Mouse (Mus musculus) heart, adult 2 months (tissue): ENCODE results near the gene Gpr132. TPM values are rescaled to one million over a fixed set of nuclear protein-coding genes. Genes with fewer than 3 reads are reported as not detected.

Experiments used
- DNase-seq, 2 experiments: peaks; one replicate each; pipeline ENCODE4 v3.0.0; 2021
- H3K27ac ChIP-seq: fragments of 200-600 bp; 2 replicates; pipeline ENCODE4 v1.8.1; 2022
- H3K27me3 ChIP-seq: fragments of 200-500 bp; 2 replicates; pipeline ENCODE4 v1.6.1; 2012; ENCODE audit warnings: mild to moderate bottlenecking, low read length, inconsistent platforms, mixed read lengths; ENCODE audit not compliant: control insufficient read depth, insufficient read depth
- H3K36me3 ChIP-seq: fragments of 200-500 bp; 2 replicates; pipeline ENCODE4 v1.6.1; 2012; ENCODE audit warnings: low read length, inconsistent platforms; ENCODE audit not compliant: control insufficient read depth, insufficient read depth
- H3K4me1 ChIP-seq: fragments of 200-500 bp; 2 replicates; pipeline ENCODE4 v1.6.1; 2011; ENCODE audit warnings: low read length; ENCODE audit not compliant: control insufficient read depth, insufficient read depth
- H3K4me3 ChIP-seq: fragments of 200-600 bp; 2 replicates; pipeline ENCODE4 v1.8.1; 2022
- H3K79me2 ChIP-seq: fragments of 200-500 bp; replicated peaks from 2 replicates; pipeline ENCODE4 v1.6.1; 2012; ENCODE audit warnings: mild to moderate bottlenecking, inconsistent platforms, low read length, moderate library complexity, mixed read lengths; ENCODE audit not compliant: control insufficient read depth, insufficient read depth
- H3K9ac ChIP-seq: fragments of 200-500 bp; 2 replicates; pipeline ENCODE4 v1.6.1; 2012; ENCODE audit warnings: low read depth, mild to moderate bottlenecking, control low read depth, inconsistent platforms, low read length, mixed read lengths
- CTCF ChIP-seq: fragments of 200-600 bp; IDR thresholded peaks from 2 replicates; pipeline ENCODE4 v1.8.1; 2022; ENCODE audit warnings: antibody characterized with exemption, mild to moderate bottlenecking, moderate library complexity
- EP300 ChIP-seq: fragments of 200-500 bp; IDR thresholded peaks from 2 replicates; pipeline ENCODE4 v1.6.1; 2011; ENCODE audit warnings: low read depth, low read length, control low read depth; ENCODE audit not compliant: insufficient read depth
- POLR2A ChIP-seq: fragments of 200-500 bp; IDR thresholded peaks from 2 replicates; pipeline ENCODE4 v1.6.1; 2011; ENCODE audit warnings: mild to moderate bottlenecking, low read depth, low read length, control low read depth; ENCODE audit not compliant: insufficient read depth
- WGBS: fragments of 180-500 bp; shearing (Covaris S2); methylation state at CpG from one replicate; pipeline ENCODE4 v1.1.7; 2018; 5-methylcytosine and 5-hydroxymethylcytosine counted together
- intact Hi-C: fragments of 180-260 bp; cut with DNase I; formaldehyde crosslinking; loops from one replicate; pipeline ENCODE4 v1.15.1; 2025
- polyA plus RNA-seq: library from polyadenylated mRNA; depleted of rRNA; stranded (reverse); fragments of >200 nt; gene quantifications from 2 replicates; pipeline ENCODE4 v1.2.3, GENCODE M21; 2012
- total RNA-seq, 2 experiments: library from RNA; stranded (reverse); gene quantifications; 2 replicates each; pipeline ENCODE4 v1.2.3; 2021

The Gpr132 gene
- total and polyA plus RNA-seq, 3 experiments, result 0.29 to 2.0 (median 0.36) TPM

DNA sequence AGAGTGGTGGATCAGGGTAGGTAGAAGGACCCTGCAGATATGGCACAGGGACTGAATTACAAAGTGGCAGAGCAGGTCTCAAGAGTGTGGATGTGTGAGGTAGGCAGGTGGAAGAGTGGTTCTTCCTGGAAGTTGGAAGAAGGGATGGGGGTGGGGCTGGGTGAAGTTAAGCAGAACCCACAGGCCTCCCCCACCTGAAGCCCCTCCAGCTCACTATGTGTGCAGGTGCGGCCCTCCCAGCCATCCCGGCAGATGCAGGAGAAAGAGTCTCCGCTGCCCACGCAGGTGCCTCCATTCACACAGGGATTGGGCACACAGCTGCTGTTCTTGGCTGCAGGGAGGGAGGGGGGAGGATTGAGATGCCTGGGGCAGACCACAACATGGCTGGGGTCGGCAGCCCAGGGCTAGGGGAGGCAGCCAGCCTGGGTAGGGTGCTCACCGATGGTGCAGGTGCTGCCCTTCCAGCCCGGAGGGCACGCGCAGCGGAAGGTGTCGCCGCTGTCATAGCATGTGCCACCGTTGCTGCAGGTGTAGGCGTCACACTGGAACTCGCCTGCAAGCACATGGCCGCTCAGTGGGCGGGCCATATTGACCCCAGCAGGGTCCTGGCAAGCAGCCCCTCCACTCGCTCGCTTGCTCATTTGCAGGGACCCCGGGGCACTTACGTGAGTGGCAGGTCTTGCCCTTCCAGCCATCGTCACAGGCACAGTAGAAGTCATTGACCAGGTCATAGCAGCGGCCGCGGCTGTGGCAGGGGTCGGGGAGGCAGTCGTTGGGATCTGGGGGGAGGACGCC is 45.1 kb upstream of the Gpr132 start:
- intact Hi-C loops, result no loop called here
- no peak for TF ChIP-seq EP300
- 92% methylated on average over 28 of the region's 28 CpGs for WGBS
- H3K9ac ChIP-seq, result no peak overlapping the region
- H3K27me3 ChIP-seq, result no peaks in the 10 kb centered on the region
- no peak for DNase-seq
- no peaks in the 10 kb centered on the region for H3K79me2 ChIP-seq
- H3K4me3 ChIP-seq, result no peak overlapping the region
- peaks cover 12% of the 10 kb centered on the region; the same call in 1 of the 2 replicates for H3K4me1 ChIP-seq
- H3K27ac ChIP-seq, result no peak overlapping the region
- no peaks in the 10 kb centered on the region for H3K36me3 ChIP-seq

DNA sequence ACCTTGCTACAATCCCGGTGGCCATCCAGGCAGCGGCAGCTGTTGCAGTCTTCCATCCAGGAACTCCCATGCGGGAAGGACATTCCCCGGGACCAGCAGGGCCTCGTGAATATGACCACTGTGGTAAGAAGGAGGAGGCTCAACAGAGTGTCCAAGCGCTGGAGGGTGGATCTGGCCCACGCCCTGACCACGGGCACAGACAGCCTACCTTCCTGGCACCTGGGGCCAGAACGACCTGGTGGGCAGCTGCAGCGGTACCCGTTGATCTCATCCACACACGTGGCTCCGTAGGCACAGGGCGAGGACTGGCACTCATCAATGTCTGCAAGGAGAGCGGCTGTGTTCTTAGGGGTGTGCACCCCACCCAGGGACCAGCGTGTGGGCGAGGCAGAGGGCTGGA is 43.7 kb upstream of the Gpr132 start:
- Histone ChIP-seq H3K79me2 (no peaks in the 10 kb centered on the region), H3K27ac (no peak overlapping the region), H3K36me3 (no peaks in the 10 kb centered on the region), H3K9ac (no peak overlapping the region), H3K4me3 (no peak overlapping the region), H3K27me3 (no peaks in the 10 kb centered on the region), H3K4me1 (peaks cover 7% of the 10 kb centered on the region; the same call in 1 of the 2 replicates)
- TF ChIP-seq POLR2A (no peak), EP300 (no peak), CTCF (no peak)
- intact Hi-C loops, result no loop called here
- 88% methylated on average over 17 of the region's 17 CpGs for WGBS
- DNase-seq, result no peak

DNA sequence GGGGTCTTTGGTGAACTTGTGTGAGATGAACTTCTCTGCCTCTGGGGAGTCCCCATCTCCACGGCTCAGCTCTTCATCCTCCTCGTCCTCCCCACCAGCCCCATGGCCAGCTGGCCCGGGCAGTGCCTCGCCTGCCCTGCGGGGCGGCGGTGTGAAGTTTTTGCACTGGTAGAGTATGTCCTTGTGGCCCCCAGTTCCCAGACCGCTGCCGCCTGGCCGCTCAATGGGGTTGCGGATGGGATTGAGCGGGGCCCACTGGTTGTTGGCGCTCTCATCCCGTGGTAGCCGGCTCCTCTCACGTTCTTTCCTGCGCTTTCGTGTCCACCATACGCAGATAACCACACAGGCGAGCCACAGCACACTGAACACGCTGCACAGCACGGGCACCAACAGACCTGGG is 41.0 kb upstream of the Gpr132 start:
- H3K27ac ChIP-seq, result no peak overlapping the region
- H3K4me3 ChIP-seq, result no peak overlapping the region
- H3K79me2 ChIP-seq, result no peaks in the 10 kb centered on the region
- 95% methylated on average over 22 of the region's 22 CpGs for WGBS
- no peaks in the 10 kb centered on the region for H3K4me1 ChIP-seq
- TF ChIP-seq EP300 (no peak), POLR2A (no peak), CTCF (no peak)
- no peak for DNase-seq
- no peaks in the 10 kb centered on the region for H3K27me3 ChIP-seq
- intact Hi-C loops, result no loop called here
- no peaks in the 10 kb centered on the region for H3K36me3 ChIP-seq
- no peak overlapping the region for H3K9ac ChIP-seq

DNA sequence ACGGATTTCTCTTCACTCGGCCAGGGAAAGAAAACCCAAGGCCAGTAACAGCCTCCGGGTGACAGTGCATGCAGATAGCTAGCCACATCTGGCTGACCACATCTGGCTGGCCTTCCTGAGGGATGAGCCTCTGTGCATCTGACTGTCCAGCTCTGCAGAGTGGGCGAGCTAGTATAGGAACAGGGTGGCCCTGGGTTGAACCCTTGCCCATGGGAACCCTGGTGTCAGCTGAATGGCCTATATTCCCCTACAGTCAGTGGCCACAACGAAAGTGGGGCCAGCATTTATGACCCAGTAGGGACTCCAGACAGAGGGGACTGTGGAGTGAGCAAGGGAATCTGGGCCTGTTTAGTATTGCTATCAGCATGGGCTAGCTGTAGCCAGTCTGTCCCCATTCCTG is 37.0 kb upstream of the Gpr132 start:
- Histone ChIP-seq H3K79me2 (no peaks in the 10 kb centered on the region), H3K4me3 (no peak overlapping the region), H3K36me3 (no peaks in the 10 kb centered on the region), H3K27me3 (no peaks in the 10 kb centered on the region), H3K4me1 (no peaks in the 10 kb centered on the region), H3K27ac (no peak overlapping the region), H3K9ac (no peak overlapping the region)
- no peak for DNase-seq
- TF ChIP-seq EP300 (no peak), POLR2A (no peak), CTCF (no peak)
- intact Hi-C loops, result no loop called here
- 94% methylated on average over 5 of the region's 5 CpGs for WGBS

DNA sequence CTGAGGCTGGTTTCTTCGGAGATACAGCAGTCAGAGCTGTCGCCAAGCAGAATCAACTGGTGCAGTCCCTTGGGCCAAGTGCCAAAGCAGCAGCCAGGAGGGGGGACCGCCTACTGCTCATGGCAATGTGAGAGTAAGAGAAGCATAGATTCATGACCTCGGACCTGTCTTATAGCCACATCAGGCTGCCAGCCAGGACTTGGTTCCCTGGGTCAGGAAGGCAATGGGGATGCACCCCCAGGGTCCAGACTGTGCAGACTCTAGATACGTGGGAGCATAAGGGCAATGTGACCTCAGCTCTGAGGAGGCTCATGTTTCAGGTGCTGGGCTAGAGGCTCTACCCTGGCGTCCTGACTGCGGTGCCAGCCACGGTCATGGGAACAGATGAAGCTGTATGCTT is 35.9 kb upstream of the Gpr132 start:
- H3K9ac ChIP-seq, result no peak overlapping the region
- no peaks in the 10 kb centered on the region for H3K79me2 ChIP-seq
- no peaks in the 10 kb centered on the region for H3K36me3 ChIP-seq
- no peak for TF ChIP-seq EP300
- TF ChIP-seq CTCF, result no peak
- TF ChIP-seq POLR2A, result no peak
- H3K4me1 ChIP-seq, result no peaks in the 10 kb centered on the region
- WGBS, result 61% methylated on average over 8 of the region's 8 CpGs
- H3K27me3 ChIP-seq, result no peaks in the 10 kb centered on the region
- H3K4me3 ChIP-seq, result no peak overlapping the region
- intact Hi-C loops, result no loop called here
- DNase-seq, result no peak
- no peak overlapping the region for H3K27ac ChIP-seq

DNA sequence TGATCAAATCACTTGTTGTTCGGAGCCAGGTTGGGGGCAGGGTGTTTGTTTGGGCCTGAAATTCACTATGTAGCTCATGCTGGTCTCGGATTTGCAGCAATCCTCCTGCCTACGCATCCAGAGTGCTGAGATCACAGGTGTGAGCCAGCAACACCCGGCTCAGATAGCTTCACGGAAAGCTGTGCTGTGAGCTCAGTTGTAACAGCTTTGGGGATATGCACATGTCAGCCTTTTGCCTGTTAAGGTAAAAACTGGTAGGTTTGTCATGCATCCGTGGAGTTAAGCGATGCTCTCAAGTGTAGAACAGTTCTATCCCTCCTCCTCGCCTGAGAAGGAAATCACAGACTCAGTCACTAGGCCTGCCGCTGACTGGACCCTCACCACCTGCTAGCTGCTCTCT is 32.6 kb upstream of the Gpr132 start:
- intact Hi-C loops, result no loop called here
- H3K4me1 ChIP-seq, result peaks cover 3% of the 10 kb centered on the region
- no peaks in the 10 kb centered on the region for H3K27me3 ChIP-seq
- no peak overlapping the region for H3K4me3 ChIP-seq
- WGBS, result 85% methylated on average over 9 of the region's 9 CpGs
- DNase-seq, result no peak
- no peaks in the 10 kb centered on the region for H3K79me2 ChIP-seq
- H3K36me3 ChIP-seq, result no peaks in the 10 kb centered on the region
- no peak for TF ChIP-seq CTCF
- TF ChIP-seq EP300, result no peak
- no peak for TF ChIP-seq POLR2A
- no peak overlapping the region for H3K27ac ChIP-seq
- H3K9ac ChIP-seq, result no peak overlapping the region
